ENCODE assay signal across 16 mouse cellular contexts in the genomic region with DNA sequence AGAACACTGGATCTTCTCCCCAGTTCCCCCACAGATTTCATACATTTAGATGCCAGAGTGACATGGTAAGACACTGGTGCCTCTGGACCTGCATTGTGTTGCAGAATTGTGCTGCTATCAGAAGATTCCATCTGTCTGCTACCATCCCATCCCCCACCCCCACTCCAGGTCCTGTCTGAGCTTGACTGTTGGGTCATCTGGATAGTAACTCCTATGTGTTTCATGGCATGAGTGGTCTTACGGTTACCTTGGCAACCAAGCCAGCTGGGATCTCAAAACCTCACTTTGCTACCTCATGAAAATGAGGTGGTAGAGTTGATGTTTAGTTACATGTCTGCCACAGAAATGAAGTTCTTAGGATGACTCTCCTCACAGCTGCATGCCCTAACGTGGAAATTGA. TPM values are rescaled to one million over a fixed set of nuclear protein-coding genes. Genes with fewer than 3 reads are reported as not detected.
A peak's percentile ranks its signal among the peaks of the same experiment; 100 is the strongest.
DNase-seq lines count a peak whose midpoint lies in the region; ATAC-seq and TF ChIP-seq lines count a peak whose summit lies in the region.
"Had no signal": no experiment of that assay in that cellular context is flagged by ENCODE, and none has a peak within 500 bp of the region (broad histone marks: within the 10 kb centered on the region; RNA-seq: fewer than 3 reads in every experiment).

No protein-coding gene starts in this region.

- no peak overlapping the region for H3K4me2 ChIP-seq in hindbrain, embryonic 11.5 days (replicated peaks; ENCODE audit: low read depth, low read length)
- no peak overlapping the region for H3K4me2 ChIP-seq in hindbrain, postnatal 0 days (ENCODE audit: low read depth, low read length)
- no peak overlapping the region for H3K4me2 ChIP-seq in midbrain, embryonic 14.5 days (ENCODE audit: low read length)
- no peak overlapping the region for H3K4me2 ChIP-seq in midbrain, postnatal 0 days (ENCODE audit: low read depth, low read length, poor library complexity, severe bottlenecking)
- H3K4me2 ChIP-seq: embryonic facial prominence, embryonic 12.5 days had no signal

- no peaks in the 10 kb centered on the region for H3K9me3 ChIP-seq in hindbrain, embryonic 11.5 days (ENCODE audit: control insufficient read depth, low read length)
- no peaks in the 10 kb centered on the region for H3K9me3 ChIP-seq in hindbrain, postnatal 0 days (ENCODE audit: low read length)
- no peaks in the 10 kb centered on the region for H3K9me3 ChIP-seq in midbrain, embryonic 14.5 days (ENCODE audit: control insufficient read depth, low read length)
- H3K9me3 ChIP-seq in midbrain, postnatal 0 days (ENCODE audit: low read length): no peaks in the 10 kb centered on the region
- H3K9me3 ChIP-seq: embryonic facial prominence, embryonic 12.5 days had no signal

- no peak for TF ChIP-seq CTCF in gastrocnemius, adult 2 months (IDR thresholded peaks at IDR 0.05)
- no peak for TF ChIP-seq CTCF in hindbrain, postnatal 0 days (IDR thresholded peaks at IDR 0.05; ENCODE audit: low read depth)
- no peak for TF ChIP-seq CTCF in midbrain, postnatal 0 days (IDR thresholded peaks at IDR 0.05)

- H3K4me1 ChIP-seq in hindbrain, embryonic 11.5 days (replicated peaks; ENCODE audit: control insufficient read depth, insufficient read depth, low read length): no peaks in the 10 kb centered on the region
- no peaks in the 10 kb centered on the region for H3K4me1 ChIP-seq in hindbrain, postnatal 0 days (ENCODE audit: insufficient read depth, low read length)
- H3K4me1 ChIP-seq in midbrain, embryonic 14.5 days (ENCODE audit: control insufficient read depth, insufficient read depth, low read length): 0 out of 2 replicates have a peak, but pooled peaks cover 11% of the 10 kb centered on the region
- no peaks in the 10 kb centered on the region for H3K4me1 ChIP-seq in midbrain, postnatal 0 days (ENCODE audit: insufficient read depth, low read length)

- no peaks in the 10 kb centered on the region for H3K27me3 ChIP-seq in hindbrain, embryonic 11.5 days (ENCODE audit: control insufficient read depth, insufficient read depth, low read length)
- H3K27me3 ChIP-seq in hindbrain, postnatal 0 days (ENCODE audit: insufficient read depth, low read length): no peaks in the 10 kb centered on the region
- no peaks in the 10 kb centered on the region for H3K27me3 ChIP-seq in midbrain, embryonic 14.5 days (ENCODE audit: control insufficient read depth, insufficient read depth, low read length)
- no peaks in the 10 kb centered on the region for H3K27me3 ChIP-seq in midbrain, postnatal 0 days (ENCODE audit: insufficient read depth, low read length)
- H3K27me3 ChIP-seq: embryonic facial prominence, embryonic 12.5 days; Patski had no signal

- intact Hi-C loops in gastrocnemius, adult 2 months (cut with DNase I): no loop called here
- intact Hi-C loops in gastrocnemius, postnatal 36 days (cut with DNase I): no loop called here

- 76% methylated on average over 2 of the region's 2 CpGs for WGBS in hindbrain, embryonic 11.5 days
- 73% methylated on average over 2 of the region's 2 CpGs for WGBS in hindbrain, postnatal 0 days
- WGBS in midbrain, embryonic 14.5 days: 74% methylated on average over 2 of the region's 2 CpGs
- WGBS in midbrain, postnatal 0 days: 70% methylated on average over 2 of the region's 2 CpGs

- DNase-seq in gastrocnemius, adult 2 months: no peak
- no peak for DNase-seq in gastrocnemius, postnatal 36 days
- DNase-seq in hindbrain, embryonic 11.5 days (ENCODE audit: low spot score): peak; percentile 22
- DNase-seq in hindbrain, postnatal 0 days (ENCODE audit: low spot score): no peak
- peak; percentile 51 for DNase-seq in midbrain, embryonic 14.5 days
- no peak for DNase-seq in midbrain, postnatal 0 days (ENCODE audit: low spot score)
- peak; percentile 10 for DNase-seq in retina, postnatal 1 day
- no peak for DNase-seq in adrenal gland, postnatal 36 days
- DNase-seq: cerebellum, adult 2 months; lung, postnatal 36 days; right cerebral cortex, adult 18-20 months; spleen, adult 18-20 months; thymus, adult 18-20 months had no signal

- no peak overlapping the region for H3K9ac ChIP-seq in hindbrain, embryonic 11.5 days (ENCODE audit: low read depth, low read length)
- H3K9ac ChIP-seq in hindbrain, postnatal 0 days (replicated peaks; ENCODE audit: low read length): no peak overlapping the region
- no peak overlapping the region for H3K9ac ChIP-seq in midbrain, embryonic 14.5 days (replicated peaks; ENCODE audit: low read length)
- no peak overlapping the region for H3K9ac ChIP-seq in midbrain, postnatal 0 days (replicated peaks; ENCODE audit: low read length, poor library complexity, severe bottlenecking)
- H3K9ac ChIP-seq: embryonic facial prominence, embryonic 12.5 days; liver, embryonic 14.5 days had no signal

- peak overlapping the region; percentile 77 for H3K27ac ChIP-seq in gastrocnemius, adult 2 months
- no peak overlapping the region for H3K27ac ChIP-seq in hindbrain, embryonic 11.5 days (ENCODE audit: low read depth, low read length)
- H3K27ac ChIP-seq in hindbrain, postnatal 0 days: no peak overlapping the region
- no peak overlapping the region for H3K27ac ChIP-seq in midbrain, embryonic 14.5 days (replicated peaks; ENCODE audit: low read depth, low read length)
- H3K27ac ChIP-seq in midbrain, postnatal 0 days (ENCODE audit: low read depth, low read length): no peak overlapping the region
- H3K27ac ChIP-seq: liver, embryonic 14.5 days had no signal

- 0 out of 2 replicates have a peak, but pooled peaks have one; percentile 43 for ATAC-seq in hindbrain, embryonic 11.5 days (ENCODE audit: low FRiP score)
- no peak for ATAC-seq in hindbrain, postnatal 0 days
- no peak for ATAC-seq in midbrain, embryonic 14.5 days (ENCODE audit: low FRiP score, low TSS enrichment)
- ATAC-seq in midbrain, postnatal 0 days (ENCODE audit: low FRiP score): no peak
- ATAC-seq: Patski had no signal

- no peak overlapping the region for H3K4me3 ChIP-seq in gastrocnemius, adult 2 months
- no peak overlapping the region for H3K4me3 ChIP-seq in hindbrain, embryonic 11.5 days (ENCODE audit: low read depth, low read length)
- H3K4me3 ChIP-seq in hindbrain, postnatal 0 days (ENCODE audit: low read length): no peak overlapping the region
- H3K4me3 ChIP-seq in midbrain, embryonic 14.5 days (replicated peaks; ENCODE audit: low read depth, low read length): no peak overlapping the region
- H3K4me3 ChIP-seq in midbrain, postnatal 0 days (ENCODE audit: low read depth, low read length): no peak overlapping the region
- H3K4me3 ChIP-seq: embryonic facial prominence, embryonic 12.5 days had no signal

- H3K36me3 ChIP-seq in hindbrain, embryonic 11.5 days (ENCODE audit: control insufficient read depth, insufficient read depth, low read length): no peaks in the 10 kb centered on the region
- no peaks in the 10 kb centered on the region for H3K36me3 ChIP-seq in hindbrain, postnatal 0 days (ENCODE audit: insufficient read depth, low read length)
- no peaks in the 10 kb centered on the region for H3K36me3 ChIP-seq in midbrain, embryonic 14.5 days (ENCODE audit: control insufficient read depth, insufficient read depth, low read length)
- no peaks in the 10 kb centered on the region for H3K36me3 ChIP-seq in midbrain, postnatal 0 days (ENCODE audit: insufficient read depth, low read length)

RNA-seq across cellular contexts. Expression of gene A930033H14Rik, which starts 51.0 kb away (rescaled TPM):
- total RNA-seq in gastrocnemius, adult 2 months (2021): 1 to 10 TPM; 3.4 to 5.1 TPM
- 1 to 10 TPM; 3.4 to 4.5 TPM for total RNA-seq in gastrocnemius, postnatal 36 days (2021)
- polyA plus RNA-seq in hindbrain, embryonic 11.5 days (2014; fragmentation: Nextera tagmentation; extraction: Ambion mirVana): 1.1 and 1.3 TPM in 2 replicates
- 0.47 and 0.61 TPM in 2 replicates for total RNA-seq in hindbrain, postnatal 0 days (2014; rRNA removed)
- polyA plus RNA-seq in hindbrain, postnatal 0 days (2015; fragmentation: Nextera tagmentation; extraction: Ambion mirVana): 1.4 TPM in 2 replicates
- polyA plus RNA-seq in midbrain, embryonic 14.5 days (2014; fragmentation: Nextera tagmentation; extraction: Ambion mirVana): 1.1 and 1.3 TPM in 2 replicates
- total RNA-seq in midbrain, postnatal 0 days (2014; rRNA removed): 0.93 and 1.3 TPM in 2 replicates
- polyA plus RNA-seq in midbrain, postnatal 0 days (2015; fragmentation: Nextera tagmentation; extraction: Ambion mirVana): 1.3 and 1.5 TPM in 2 replicates
- 1 to 10 TPM; 1.2 to 2.8 TPM for total RNA-seq in adrenal gland, postnatal 36 days (2021)

Comparison
In these comparisons a context has a peak if more than half of its experiments do, and no peak if none do; other contexts are left out.
1. DNase-seq: peak in hindbrain, embryonic 11.5 days (single experiment), midbrain, embryonic 14.5 days (single experiment) and retina, postnatal 1 day (single experiment); none in gastrocnemius, adult 2 months (single experiment), gastrocnemius, postnatal 36 days (0 of 2), hindbrain, postnatal 0 days (single experiment), midbrain, postnatal 0 days (single experiment) and adrenal gland, postnatal 36 days (0 of 2).